Mouse (Mus musculus): ENCODE measurements around the gene Sco2.

Gene Sco2

DNA sequence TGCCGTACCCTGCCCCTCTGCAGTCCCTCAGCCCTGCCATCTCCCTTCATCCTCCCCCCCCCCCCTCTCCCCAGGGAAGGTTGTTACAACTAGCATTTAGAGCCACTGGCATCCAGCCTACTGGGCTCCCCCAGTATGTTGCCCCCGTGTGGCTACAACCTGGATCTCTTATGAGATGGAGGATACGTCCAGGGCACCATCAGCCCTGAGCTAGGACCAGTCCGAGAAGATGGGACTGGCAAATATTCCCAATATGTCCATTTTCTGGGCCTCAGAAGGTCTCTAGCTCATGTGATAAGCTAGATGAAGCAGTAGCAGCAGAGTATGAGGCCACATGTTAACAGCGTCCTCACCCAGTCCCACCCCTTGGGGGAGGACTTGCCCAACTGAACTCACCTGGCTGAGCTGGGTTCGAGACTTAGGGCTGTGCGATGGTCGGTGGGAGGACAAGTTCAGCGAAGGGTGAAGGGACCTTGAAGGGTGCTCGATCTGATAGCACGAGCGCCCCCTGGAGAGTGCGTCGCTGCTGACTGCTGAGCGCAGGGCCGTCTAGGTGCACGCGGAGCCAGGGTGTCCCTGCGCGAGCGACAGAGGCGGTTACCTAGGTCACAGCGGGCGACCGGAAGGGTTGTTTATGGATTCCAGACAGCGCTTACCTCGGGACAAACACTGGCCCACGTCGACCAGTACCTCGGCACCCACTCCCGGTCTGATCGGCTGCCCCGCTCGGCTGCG is 452 bp downstream of the Sco2 start:
- peak; percentile 50 for DNase-seq (ENCODE audit: low read depth, low spot score)

DNA sequence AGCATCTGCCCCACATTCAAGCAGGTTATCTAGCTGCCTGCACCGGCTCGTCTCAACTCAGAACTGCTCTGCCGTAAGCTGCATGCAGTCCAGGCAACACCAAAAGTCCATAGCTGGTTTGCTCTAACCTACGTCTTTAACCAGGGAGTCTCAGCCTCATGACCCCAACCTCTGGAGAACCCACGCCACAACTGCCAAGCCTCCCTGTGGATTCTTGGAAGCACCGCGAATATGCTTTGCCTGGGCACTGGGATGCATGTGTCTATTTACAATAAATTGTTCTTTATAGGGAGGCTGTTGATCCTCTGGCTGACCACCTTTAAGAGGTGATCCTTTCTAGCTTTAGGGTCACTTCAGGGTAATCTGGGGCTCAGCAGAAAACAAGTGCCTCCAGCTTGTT is 1.1 kb downstream of the Sco2 start:
- DNase-seq (ENCODE audit: low read depth, low spot score) = no peak

DNA sequence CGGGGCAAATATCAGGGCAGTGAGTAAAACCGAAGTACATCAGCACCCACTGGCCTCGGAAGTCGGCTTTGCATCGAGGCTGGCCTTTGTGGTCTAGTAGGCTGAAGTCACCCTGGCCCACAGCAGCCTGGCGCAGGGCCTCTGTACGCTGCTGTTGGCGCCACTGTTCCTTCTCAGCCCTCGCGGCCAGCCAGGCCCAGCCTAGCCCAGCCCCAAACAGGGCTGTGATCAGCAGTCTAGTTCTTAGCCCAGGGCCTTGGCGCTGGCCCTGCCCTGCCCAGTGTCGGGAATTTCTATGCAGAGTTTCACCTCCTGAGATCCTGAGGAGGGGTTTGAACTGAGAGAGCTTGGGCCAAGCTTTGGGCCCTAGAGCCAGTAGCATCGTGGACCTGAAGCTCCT is 1.6 kb downstream of the Sco2 start:
- DNase-seq (ENCODE audit: low read depth, low spot score) = no peak

DNA sequence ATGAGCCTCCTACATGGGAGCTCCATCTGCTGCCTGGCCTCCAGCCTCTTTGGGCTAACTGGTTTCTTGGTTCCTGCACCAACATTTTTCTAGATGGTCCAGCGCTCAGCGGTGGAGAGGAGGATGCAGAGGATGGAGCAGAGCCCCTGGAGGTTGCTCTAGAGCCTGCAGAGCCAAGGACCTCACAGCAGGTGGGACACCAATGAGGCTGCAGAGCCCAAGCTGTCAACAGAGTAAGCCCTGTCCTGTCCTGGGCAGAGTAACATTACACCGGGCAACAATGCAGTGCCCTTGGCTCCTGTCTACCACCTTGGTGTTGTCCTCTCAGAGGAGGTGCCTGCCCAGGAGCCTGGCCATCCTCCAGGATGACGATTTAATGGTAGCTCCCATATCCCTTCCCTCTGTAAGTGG is 8.5 kb downstream of the Sco2 start:
- DNase-seq (ENCODE audit: low read depth, low spot score) = no peak

DNA sequence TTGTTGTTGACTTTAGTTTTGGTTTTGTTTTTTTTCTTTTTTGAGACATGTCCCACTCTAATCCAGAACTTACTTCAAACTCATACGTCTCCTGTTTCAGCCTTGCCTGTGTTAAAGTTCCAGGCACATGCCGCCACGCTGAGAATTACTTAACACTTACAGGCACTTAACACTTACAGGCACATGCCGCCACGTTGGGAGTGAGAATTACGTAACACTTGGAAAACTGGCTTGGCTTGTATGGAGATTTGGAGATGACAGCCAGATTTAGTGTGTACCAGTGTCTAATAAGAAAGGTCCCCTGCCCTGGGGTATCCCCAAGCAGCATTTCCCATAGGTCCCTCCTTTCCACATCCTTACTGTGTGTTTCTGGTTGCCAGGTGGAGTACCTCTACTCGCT is 10.6 kb downstream of the Sco2 start:
- DNase-seq (ENCODE audit: low read depth, low spot score) = no peak

DNA sequence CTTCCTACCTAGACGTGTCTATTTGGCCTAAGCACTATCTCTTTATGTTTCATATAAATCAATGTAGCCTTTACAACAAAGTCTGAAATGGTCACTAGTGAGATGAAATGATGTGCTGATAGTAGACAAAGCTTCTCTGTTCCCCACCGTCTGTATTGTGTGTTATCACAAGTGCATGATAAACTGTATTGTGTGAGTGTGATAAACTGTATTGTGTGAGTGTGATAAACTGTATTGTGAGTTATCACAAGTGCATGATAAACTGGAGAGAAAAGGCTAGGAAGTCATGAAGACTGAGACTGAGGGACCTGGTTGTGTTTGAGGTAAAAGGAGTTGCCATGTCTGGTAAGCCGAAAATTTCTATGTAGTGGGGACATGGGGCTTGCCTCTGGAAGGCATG is 14.9 kb downstream of the Sco2 start:
- DNase-seq (ENCODE audit: low read depth, low spot score) = no peak

DNA sequence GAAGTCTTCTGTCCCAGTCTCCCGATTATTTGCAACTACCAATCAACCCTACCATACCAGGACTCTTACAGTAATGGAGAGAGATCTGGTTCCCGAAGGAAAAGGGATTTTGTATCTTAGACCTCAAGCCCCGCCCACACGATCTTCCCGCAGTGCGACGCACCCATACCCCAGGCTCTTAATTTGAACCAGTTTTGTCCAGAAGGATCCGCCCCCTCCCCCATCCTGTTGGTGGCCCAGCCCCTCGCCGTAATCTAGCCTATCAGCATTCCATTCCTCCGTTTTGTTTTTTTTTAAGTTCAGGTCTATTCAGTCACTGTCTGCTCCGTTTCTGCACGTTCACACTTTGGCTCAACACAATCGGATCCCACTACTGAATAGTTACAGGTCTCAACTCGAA is 17.3 kb downstream of the Sco2 start:
- DNase-seq (ENCODE audit: low read depth, low spot score) = peak; percentile 59

DNA sequence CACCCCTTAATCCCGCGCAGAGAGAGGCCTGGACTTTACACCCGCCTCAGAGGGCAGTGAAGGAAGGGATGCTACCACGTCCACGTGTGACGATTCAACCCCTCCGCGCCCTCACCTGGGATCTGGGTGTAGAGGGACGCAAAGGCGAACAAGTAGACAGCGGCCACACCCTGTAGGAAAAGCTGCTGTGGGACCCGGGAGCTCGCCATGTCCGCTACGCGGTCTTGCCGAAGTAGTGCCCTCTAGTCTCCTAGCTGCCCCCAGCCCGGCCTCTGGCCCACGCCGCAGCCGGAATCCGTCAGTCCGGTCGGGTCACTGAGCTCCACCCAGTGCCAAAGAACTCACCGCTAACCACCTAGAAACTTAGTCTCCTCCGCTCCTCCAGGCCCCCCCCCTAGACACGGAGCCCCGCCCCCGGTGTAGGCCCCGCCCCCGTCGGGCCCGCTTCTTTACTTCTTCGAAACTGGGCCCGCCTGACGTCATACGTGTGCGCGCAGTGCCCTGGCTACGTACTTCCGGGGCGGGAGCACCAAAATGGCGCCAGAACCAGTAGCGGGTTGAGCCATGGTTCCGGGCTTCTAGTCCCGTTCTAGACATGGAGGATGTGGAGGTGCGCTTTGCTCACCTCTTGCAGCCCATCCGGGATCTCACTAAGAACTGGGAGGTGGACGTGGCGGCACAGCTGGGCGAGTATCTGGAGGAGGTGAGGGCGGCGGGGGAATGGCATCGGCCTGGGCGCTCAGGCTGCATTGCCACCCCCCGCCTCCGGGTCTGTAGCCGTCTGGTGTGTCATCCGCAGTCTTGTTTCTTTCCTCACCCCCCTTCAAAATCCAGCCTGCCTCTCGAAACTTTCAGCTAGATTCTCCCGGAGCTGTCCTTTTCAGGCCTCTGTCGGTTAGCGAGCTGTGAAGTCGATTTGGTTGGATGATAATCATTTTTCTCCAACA is 18.1 kb downstream of the Sco2 start, which contains the start of the genes Lmf2 and Ncaph2:
Gene Lmf2, minus strand, starts transcription at position 419 of the 947 bp plus-strand sequence.
Gene Ncaph2, plus strand, starts transcription at position 479 of the 947 bp plus-strand sequence.
- peak; percentile 90 for DNase-seq (ENCODE audit: low read depth, low spot score)

DNA sequence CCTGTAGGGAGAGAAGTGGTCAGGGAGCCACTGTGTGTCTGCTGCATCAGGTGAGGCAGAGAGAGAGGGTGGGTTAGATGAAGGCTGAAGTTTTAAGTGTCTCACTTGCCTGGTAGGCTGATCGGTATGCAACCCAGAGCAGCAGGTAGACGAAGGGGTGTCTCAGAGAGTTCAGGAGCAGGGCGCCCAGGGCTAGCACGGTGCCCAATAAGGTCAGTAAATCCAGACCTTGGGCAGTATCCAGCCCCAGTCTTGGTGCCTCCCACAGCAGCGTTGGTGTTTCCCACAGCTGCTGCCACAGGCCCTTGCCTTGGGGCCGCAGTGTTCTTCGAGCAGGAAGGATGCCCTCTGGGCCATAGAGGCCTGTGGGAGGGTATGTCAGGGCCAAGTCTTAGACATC is 19.2 kb downstream of the Sco2 start:
- no peak for DNase-seq (ENCODE audit: low read depth, low spot score)

DNA sequence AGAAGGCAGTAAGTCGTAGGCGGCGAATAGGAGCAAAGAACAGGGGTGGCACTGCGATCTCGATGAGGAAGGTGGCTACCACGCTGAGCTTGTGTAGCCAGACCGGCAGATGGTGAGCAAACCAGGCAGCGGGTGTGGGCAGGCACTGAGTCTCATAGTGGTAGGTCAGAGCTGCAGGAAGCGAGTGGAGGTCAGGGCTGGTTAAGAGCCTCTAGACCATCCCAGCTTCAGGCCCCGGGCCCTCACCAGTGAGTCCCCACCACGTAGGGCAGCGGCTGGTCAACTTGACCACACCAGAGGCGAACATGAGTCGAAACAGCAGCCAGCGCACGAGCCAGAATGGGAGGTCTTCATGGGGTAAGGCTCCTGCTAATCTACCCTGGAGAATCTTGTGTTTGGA is 19.8 kb downstream of the Sco2 start:
- DNase-seq (ENCODE audit: low read depth, low spot score) = no peak

DNA sequence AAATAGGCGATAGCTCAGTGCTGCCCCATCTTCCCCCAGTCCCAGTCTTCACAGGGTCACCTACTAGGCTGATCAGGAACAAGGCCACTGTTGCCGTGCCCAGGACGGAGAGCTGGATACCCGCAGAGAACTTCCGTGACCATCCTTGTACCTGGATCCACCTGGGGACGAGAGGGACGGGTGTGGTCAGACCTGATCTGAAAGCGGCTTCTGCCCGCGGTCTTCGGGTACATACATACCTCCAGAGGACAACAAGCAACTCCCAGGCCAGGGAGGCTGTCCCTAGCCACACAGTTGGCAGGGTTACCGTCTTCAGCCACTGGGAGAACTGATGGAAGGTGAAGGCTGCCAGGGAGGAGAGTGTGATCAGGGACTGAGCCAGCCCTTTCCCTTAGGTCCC is 20.9 kb downstream of the Sco2 start:
- DNase-seq (ENCODE audit: low read depth, low spot score) = no peak

DNA sequence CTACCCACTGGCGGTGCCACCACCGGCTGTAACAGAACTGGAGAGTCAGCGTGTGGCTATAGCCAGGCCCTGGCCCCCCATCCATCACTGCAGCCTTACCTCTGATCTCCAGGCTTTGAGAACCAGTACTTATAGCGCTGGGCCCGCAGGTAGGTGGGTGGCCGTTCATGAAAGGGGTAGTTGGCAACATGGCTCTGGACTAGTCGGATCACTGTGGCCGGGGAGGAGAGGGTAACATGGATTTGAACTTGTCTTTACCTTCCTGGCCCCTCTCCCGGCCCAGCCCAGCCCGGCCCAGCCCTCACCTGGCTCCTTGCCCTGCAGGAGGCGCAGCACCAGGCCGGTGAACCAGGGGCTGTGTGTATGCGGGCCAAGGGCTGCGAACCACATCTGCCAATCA is 21.6 kb downstream of the Sco2 start:
- no peak for DNase-seq (ENCODE audit: low read depth, low spot score)

DNA sequence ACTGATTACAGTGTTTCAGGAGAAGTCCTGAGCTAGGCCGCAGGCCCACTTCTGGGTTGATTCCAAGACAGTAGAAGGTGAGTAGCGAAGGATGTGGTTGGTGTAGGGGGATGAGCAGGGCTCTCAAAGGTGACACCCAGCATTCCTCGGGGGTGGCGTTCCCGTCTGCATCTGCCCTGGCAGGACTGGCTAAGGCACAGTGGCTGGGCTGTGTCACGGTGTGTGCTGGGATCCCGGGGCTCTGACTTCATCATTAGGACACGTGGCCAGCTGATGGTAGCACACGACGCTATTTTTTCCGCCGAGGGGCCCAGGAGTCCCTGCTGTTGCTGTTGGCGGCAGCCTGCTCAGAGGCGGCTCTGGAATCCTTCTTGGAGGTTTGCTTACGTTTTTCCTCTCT is 22.3 kb downstream of the Sco2 start:
- DNase-seq (ENCODE audit: low read depth, low spot score) = no peak

DNA sequence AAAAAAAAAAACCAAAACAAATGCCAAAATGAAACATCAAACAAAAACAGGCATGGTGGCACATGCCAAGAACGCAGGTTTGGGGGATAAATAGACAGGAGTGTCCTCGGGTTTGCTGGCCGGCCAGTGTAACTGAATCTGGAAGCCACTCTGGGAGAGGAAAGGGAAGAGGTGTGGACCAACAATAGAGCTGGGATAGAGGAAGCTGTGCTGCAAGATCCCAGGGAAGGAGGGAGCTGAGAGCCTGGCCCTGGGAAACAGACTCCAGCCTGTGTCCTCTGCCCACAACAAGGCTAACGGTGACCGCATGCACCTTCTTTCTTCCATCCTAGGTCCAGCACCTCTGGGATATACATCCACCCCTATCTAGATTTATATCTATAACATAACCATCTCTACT is 23.2 kb downstream of the Sco2 start:
- DNase-seq (ENCODE audit: low read depth, low spot score) = no peak

DNA sequence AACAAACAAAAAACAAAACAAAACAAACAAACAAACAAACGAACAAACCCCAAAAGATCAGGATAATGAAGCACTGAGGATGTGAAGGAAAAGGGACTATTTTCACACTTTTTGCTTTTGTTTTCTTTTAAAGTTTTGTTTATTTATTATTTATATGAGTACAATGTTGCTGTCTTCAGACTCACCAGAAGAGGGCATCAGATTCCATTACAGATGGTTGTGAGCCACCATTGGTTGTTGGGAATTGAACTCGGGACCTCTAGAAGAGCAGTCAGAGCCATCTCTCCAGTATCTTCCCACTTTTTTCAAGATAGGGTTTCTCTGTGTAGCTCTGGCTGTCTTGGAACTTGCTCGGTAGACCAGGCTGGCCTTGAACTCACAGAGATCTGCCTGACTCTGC is 30.3 kb downstream of the Sco2 start:
- no peak for DNase-seq (ENCODE audit: low read depth, low spot score)

DNA sequence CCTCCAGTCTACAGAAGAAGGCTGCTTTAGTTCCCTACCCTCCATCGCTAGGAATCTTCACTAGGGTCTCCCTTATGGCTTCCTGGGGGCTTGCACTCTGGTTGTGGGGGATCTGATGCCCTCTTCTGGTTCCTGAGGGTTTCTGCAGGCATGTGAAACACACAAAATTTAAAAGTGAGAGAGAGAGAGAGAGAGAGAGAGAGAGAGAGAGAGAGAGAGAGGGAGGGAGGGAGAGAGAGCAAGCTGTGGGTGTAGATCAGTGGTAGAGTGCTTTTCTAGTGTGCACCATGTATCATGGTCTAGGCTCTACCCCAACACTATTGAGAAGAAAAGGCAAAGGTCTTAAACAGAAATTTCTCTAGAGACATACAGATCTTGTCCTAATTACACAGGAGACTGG is 32.0 kb downstream of the Sco2 start:
- no peak for DNase-seq (ENCODE audit: low read depth, low spot score)

DNA sequence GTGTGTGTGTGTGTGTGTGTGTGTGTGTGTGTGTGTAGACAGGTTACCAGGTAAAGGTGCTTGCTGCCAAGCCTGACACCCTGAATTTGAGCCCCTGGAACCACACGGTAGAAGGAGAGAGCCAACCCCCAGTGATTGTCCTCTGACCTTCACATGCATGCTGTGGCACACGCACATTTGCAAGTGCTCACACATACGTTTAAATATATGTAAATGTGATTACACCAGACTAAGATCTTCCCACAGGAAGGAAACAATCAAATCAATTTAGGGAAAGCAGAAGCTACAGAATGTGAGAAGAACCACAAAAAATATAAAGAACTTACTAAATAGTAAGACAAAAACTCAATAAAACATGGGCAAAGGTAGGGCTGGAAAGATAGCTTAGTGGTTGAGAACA is 33.5 kb downstream of the Sco2 start:
- DNase-seq (ENCODE audit: low read depth, low spot score) = no peak

DNA sequence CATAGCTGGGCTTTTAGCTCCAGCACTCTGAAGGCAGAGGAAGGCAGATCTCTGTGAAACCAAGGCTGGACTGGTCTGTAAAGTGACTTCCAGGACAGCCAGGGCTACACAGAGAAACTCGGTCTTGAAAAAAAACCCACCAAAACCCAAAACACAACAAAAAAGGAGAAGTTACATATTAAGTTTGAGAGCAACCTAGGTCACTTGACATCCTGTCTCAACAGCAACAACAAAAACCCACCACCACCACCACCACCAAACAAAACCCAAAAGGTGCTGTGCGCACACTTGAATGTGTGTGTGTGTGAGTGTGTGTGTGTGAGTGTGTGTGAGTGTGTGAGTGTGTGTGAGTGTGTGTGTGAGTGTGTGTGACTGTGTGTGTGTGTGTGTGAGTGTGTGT is 34.0 kb downstream of the Sco2 start:
- no peak for DNase-seq (ENCODE audit: low read depth, low spot score)

DNA sequence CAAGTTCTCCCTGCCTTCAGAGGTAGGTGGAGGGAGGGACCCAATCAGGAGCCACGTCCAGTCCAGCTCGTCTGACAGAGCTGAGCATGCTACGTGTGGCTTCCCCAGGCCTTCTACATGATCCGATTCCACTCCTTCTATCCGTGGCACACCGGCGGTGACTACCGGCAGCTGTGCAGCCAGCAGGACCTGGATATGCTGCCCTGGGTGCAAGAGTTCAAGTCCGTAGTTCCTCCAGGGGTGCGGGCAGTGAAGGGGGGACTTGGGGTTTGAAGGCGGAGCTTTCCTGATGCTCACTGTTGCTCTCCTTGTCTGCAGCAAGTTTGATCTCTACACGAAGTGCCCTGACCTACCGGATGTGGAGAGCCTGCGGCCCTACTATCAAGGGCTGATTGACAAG is 37.2 kb downstream of the Sco2 start:
- no peak for DNase-seq (ENCODE audit: low read depth, low spot score)

DNA sequence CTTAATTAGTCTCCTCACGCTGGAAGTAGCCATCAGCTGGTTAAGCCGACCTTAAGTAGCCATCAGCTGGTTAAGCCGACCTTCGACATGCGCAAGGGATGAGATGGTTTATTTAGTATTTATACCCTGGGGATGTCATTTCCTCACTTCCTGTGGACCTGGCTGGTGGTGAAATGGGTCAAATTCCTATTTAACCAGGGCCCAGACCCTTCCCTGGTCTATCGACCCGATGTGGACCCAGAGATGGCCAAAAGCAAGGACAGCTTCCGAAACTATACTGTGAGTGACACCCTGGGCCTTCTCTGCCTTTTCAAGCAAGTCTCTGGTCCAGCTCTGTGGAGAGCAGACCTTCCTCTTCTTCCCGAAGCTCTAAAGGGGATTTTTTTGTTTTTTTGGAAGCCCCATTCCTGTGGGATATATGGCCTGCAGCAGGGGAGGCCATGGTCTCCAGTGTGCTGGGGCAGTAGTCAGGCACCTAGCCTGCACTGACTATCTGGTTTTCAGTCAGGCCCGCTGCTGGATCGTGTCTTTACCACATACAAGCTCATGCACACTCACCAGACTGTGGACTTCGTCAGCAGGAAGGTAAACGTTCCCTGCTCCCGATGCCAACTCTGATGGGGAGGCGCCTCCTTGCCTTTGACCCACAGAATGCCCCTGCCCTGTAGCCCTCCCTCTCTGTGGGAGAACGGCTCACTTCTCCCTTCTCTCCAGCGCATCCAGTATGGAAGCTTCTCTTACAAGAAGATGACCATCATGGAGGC is 38.7 kb downstream of the Sco2 start:
- DNase-seq (ENCODE audit: low read depth, low spot score) = no peak

DNA sequence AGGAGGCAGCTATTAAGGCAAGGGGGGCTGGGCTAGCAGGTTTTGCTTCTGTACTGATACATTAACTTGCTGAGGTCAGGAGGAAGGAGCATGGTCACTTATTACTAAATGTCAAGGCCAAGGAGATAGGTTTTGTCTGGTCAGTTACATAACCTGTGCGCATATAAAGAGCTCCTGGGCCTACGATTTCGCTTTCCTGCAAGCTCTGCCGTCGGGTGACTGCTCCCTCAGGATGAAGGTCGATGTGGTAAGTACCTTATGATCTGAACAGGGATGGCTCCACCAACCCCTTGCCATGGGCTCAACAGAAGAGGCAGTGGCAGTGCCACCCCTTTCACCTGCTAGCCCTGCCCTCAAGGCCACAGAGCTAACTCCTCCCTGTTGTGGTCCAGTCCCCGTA is 39.4 kb downstream of the Sco2 start, which contains the start of gene Miox:
Gene Miox, plus strand, starts transcription at position 128 of the 400 bp plus-strand sequence.
- no peak for DNase-seq (ENCODE audit: low read depth, low spot score)

DNA sequence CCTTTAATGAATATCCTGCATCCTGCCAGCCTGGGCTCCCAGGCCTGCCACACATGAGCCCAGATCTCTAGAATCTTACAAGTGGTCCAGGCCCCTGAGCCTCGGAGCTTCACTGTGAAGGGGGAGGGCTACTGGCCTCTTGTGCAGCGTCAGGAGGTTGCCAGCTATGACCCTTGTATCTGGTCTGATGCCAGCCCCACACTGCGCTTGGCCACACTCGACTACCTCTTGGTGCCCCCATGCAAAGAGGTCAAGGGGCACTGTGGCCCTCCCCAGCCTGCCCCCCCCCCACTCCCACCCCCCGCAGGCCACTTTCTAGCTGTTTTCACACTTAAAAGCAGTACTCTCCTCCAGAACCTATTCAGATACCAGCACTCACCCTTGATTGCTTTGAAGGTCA is 47.2 kb downstream of the Sco2 start:
- no peak for DNase-seq (ENCODE audit: low read depth, low spot score)

All from brain, embryonic 18.5 days (tissue).